Mouse (Mus musculus) urinary bladder, postnatal 0 days (tissue): Measurements from ENCODE around the gene Cldn18. TPM values are rescaled to one million over a fixed set of nuclear protein-coding genes. Genes with fewer than 3 reads are reported as not detected.

ENCODE experiments used
- polyA plus RNA-seq: library from polyadenylated mRNA; unstranded; fragments of >200 nt; fragmentation: Nextera tagmentation; extraction: Ambion mirVana; gene quantifications from 2 replicates; pipeline ENCODE4 v1.2.1, GENCODE M21; 2015

The Cldn18 gene
- 0.07 and 0.14 TPM in 2 replicates for polyA plus RNA-seq

DNA sequence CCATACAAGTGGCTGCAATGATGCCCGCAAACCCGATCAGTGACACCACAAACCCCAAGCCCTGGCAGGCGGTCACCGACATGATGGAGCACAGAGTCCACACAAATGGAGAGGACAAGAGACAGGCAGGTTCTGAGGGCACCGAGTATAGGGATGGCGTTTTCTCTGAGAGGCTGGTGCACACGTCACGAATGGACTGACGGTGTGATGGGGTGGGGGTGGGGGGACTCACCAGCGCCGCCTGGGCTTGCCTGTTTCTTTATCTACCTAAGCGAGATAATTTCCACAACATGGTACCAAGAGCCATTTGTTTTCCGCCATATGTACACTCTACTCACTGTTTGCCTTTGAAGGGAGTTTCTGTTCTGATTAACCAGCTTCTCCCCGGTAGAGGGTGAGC is at the start of gene Cldn18:
Gene Cldn18, minus strand, starts transcription at position 134 of the 400 bp plus-strand sequence.

Other genes with a start within 250 kb of the Cldn18 start
- gene Armc8, start 148.4 kb downstream of the Cldn18 start, polyA plus RNA-seq: 16.7 and 19.1 TPM in 2 replicates
- gene Dbr1, start 141.5 kb downstream of the Cldn18 start, polyA plus RNA-seq: 12.3 and 13.8 TPM in 2 replicates
- gene A4gnt, start 104.8 kb downstream of the Cldn18 start, polyA plus RNA-seq: 0.37 and 0.56 TPM in 2 replicates
- 11.1 and 13.5 TPM in 2 replicates for gene Dzip1l, start 87.8 kb downstream of the Cldn18 start, polyA plus RNA-seq
- gene Sox14, start 158.9 kb upstream of the Cldn18 start, polyA plus RNA-seq: not detected in 2 replicates